Mouse (Mus musculus): ENCODE data around the gene Nfia. TPM values are rescaled to one million over a fixed set of nuclear protein-coding genes. Genes with fewer than 3 reads are reported as not detected.

Gene Nfia
- polyA plus RNA-seq, 1 experiment, result not detected

DNA sequence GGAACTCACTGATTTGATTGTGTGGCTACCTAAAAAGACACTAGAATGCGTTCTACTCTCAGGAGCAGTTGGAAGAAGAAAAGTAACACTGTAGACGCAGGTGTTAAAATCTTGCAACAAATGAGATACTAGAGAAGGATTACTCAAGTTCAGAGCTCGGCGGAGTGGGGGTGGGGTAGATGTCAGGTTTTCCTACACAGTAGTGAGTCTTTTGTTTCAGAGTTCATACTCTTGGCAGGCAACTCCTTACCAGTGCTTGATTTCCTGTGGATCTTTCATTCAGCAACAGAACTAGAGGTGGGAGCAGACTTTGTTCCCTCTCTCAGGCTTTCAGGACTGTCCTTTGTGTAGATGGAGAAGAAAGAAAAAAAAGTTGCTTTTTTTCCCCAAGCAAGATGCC lies 51.9 kb downstream of the Nfia start:
- no peak for TF ChIP-seq CTCF (IDR thresholded peaks at IDR 0.05; ENCODE audit: insufficient read depth, low read depth, low read length)
- WGBS, result 64% methylated on average over 4 of the region's 4 CpGs
- H3K4me3 ChIP-seq (ENCODE audit: insufficient read depth, low read depth, low read length), result no peak overlapping the region
- H3K4me1 ChIP-seq (ENCODE audit: control insufficient read depth, insufficient read depth, low read length), result no peaks in the 10 kb centered on the region
- no peak overlapping the region for H3K27ac ChIP-seq (ENCODE audit: insufficient read depth, low read depth, low read length)

DNA sequence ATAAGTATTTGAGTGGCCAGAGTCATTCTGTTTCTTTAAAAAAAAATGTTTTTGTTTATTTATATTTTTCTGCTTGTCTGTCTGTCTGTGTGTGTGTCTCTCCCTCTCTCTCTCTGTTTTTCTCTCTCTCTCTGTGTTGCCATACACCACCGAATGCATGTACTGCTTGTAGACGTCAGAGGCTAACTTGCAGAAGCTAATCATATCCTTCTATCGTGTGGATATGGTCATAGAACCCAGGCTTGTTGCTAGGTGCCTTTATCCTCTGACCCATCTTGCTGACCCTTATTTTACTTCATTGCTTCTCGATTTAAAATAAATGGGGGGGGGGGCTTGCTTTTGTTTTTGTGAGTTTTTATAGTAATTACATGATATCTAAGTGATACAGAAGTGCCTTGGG lies 52.9 kb downstream of the Nfia start:
- 76% methylated on average over 4 of the region's 4 CpGs for WGBS
- no peak overlapping the region for H3K27ac ChIP-seq (ENCODE audit: insufficient read depth, low read depth, low read length)
- H3K4me3 ChIP-seq (ENCODE audit: insufficient read depth, low read depth, low read length), result no peak overlapping the region
- no peaks in the 10 kb centered on the region for H3K4me1 ChIP-seq (ENCODE audit: control insufficient read depth, insufficient read depth, low read length)
- TF ChIP-seq CTCF (IDR thresholded peaks at IDR 0.05; ENCODE audit: insufficient read depth, low read depth, low read length) (no peak), POLR2A (IDR thresholded peaks at IDR 0.05; ENCODE audit: insufficient read depth, low read depth, low read length) (no peak)

DNA sequence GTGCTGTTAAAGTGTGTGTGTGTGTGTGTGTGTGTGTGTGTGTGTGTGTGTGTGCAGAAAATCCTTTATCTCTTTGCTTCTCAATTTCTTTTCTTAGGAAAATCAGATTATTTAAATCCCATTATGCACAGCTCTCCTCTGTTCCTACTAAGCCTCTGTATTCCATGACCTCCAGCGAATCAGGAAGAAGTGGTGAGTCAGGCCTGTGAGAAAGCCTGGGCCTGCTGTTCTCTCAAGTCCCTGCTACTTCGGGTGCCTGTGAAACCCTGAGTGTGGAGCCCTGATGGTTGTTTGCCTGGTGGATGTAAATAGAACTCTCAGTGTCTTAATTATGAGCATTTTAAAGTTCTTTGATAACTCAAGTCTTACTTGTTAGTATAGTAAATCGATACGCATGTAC lies 53.3 kb downstream of the Nfia start:
- no peak overlapping the region for H3K4me3 ChIP-seq (ENCODE audit: insufficient read depth, low read depth, low read length)
- WGBS, result 71% methylated on average over 4 of the region's 4 CpGs
- TF ChIP-seq CTCF (IDR thresholded peaks at IDR 0.05; ENCODE audit: insufficient read depth, low read depth, low read length) (no peak), POLR2A (IDR thresholded peaks at IDR 0.05; ENCODE audit: insufficient read depth, low read depth, low read length) (no peak)
- no peak overlapping the region for H3K27ac ChIP-seq (ENCODE audit: insufficient read depth, low read depth, low read length)
- no peaks in the 10 kb centered on the region for H3K4me1 ChIP-seq (ENCODE audit: control insufficient read depth, insufficient read depth, low read length)

GRCm38 (mm10) chr4:97827115-97827514 lies 54.6 kb downstream of the Nfia start:
- TF ChIP-seq CTCF (IDR thresholded peaks at IDR 0.05; ENCODE audit: insufficient read depth, low read depth, low read length) (no peak), POLR2A (IDR thresholded peaks at IDR 0.05; ENCODE audit: insufficient read depth, low read depth, low read length) (no peak)
- H3K4me1 ChIP-seq (ENCODE audit: control insufficient read depth, insufficient read depth, low read length), result no peaks in the 10 kb centered on the region
- H3K27ac ChIP-seq (ENCODE audit: insufficient read depth, low read depth, low read length), result no peak overlapping the region
- WGBS, result 88% methylated on average over 6 of the region's 6 CpGs
- H3K4me3 ChIP-seq (ENCODE audit: insufficient read depth, low read depth, low read length), result no peak overlapping the region

- H3K27ac ChIP-seq (ENCODE audit: insufficient read depth, low read depth, low read length), result no peak overlapping the region
- no peak for TF ChIP-seq POLR2A (IDR thresholded peaks at IDR 0.05; ENCODE audit: insufficient read depth, low read depth, low read length)
- no peak for TF ChIP-seq CTCF (IDR thresholded peaks at IDR 0.05; ENCODE audit: insufficient read depth, low read depth, low read length)
- WGBS, result 14% methylated on average over 1 of the region's 1 CpGs
- no peak overlapping the region for H3K4me3 ChIP-seq (ENCODE audit: insufficient read depth, low read depth, low read length)
- H3K4me1 ChIP-seq (ENCODE audit: control insufficient read depth, insufficient read depth, low read length), result no peaks in the 10 kb centered on the region
These were observed 56.0 kb downstream of the Nfia start for GRCm38 (mm10) chr4:97828579-97828978.

- no peak overlapping the region for H3K27ac ChIP-seq (ENCODE audit: insufficient read depth, low read depth, low read length)
- WGBS, result 90% methylated on average over 11 of the region's 12 CpGs
- no peaks in the 10 kb centered on the region for H3K4me1 ChIP-seq (ENCODE audit: control insufficient read depth, insufficient read depth, low read length)
- no peak overlapping the region for H3K4me3 ChIP-seq (ENCODE audit: insufficient read depth, low read depth, low read length)
- no peak for TF ChIP-seq POLR2A (IDR thresholded peaks at IDR 0.05; ENCODE audit: insufficient read depth, low read depth, low read length)
- no peak for TF ChIP-seq CTCF (IDR thresholded peaks at IDR 0.05; ENCODE audit: insufficient read depth, low read depth, low read length)
These were observed 57.0 kb downstream of the Nfia start for GRCm38 (mm10) chr4:97829336-97830050.

GRCm38 (mm10) chr4:97830051-97830853 lies 57.7 kb downstream of the Nfia start:
- Histone ChIP-seq H3K4me3 (ENCODE audit: insufficient read depth, low read depth, low read length) (no peak overlapping the region), H3K4me1 (ENCODE audit: control insufficient read depth, insufficient read depth, low read length) (no peaks in the 10 kb centered on the region), H3K27ac (ENCODE audit: insufficient read depth, low read depth, low read length) (no peak overlapping the region)
- TF ChIP-seq POLR2A (IDR thresholded peaks at IDR 0.05; ENCODE audit: insufficient read depth, low read depth, low read length), result no peak
- TF ChIP-seq CTCF (IDR thresholded peaks at IDR 0.05; ENCODE audit: insufficient read depth, low read depth, low read length), result no peak
- 84% methylated on average over 6 of the region's 6 CpGs for WGBS

GRCm38 (mm10) chr4:97830935-97831608 lies 58.5 kb downstream of the Nfia start:
- 79% methylated on average over 16 of the region's 16 CpGs for WGBS
- Histone ChIP-seq H3K4me1 (ENCODE audit: control insufficient read depth, insufficient read depth, low read length) (no peaks in the 10 kb centered on the region), H3K4me3 (ENCODE audit: insufficient read depth, low read depth, low read length) (no peak overlapping the region), H3K27ac (ENCODE audit: insufficient read depth, low read depth, low read length) (no peak overlapping the region)
- TF ChIP-seq POLR2A (IDR thresholded peaks at IDR 0.05; ENCODE audit: insufficient read depth, low read depth, low read length) (no peak), CTCF (IDR thresholded peaks at IDR 0.05; ENCODE audit: insufficient read depth, low read depth, low read length) (no peak)
